13 mouse cellular contexts compared by ENCODE assay signal in genomic region chr3:51890181-51890580, GRCm38 (mm10).
DNase-seq lines count a peak whose midpoint lies in the region; ATAC-seq and TF ChIP-seq lines count a peak whose summit lies in the region.
"Had no signal": no experiment of that assay in that cellular context is flagged by ENCODE, and none has a peak within 500 bp of the region (broad histone marks: within the 10 kb centered on the region; RNA-seq: fewer than 3 reads in every experiment).

No protein-coding gene starts in this region.

- peak overlapping the region; percentile 69 for H3K27ac ChIP-seq in layer of hippocampus, adult 2 months
- H3K27ac ChIP-seq in forebrain, embryonic 15.5 days (replicated peaks) = peak overlapping the region; percentile 92
- H3K27ac ChIP-seq in limb, embryonic 15.5 days = peak overlapping the region; percentile 9; the same call in 1 of the 2 replicates
- peak overlapping the region; percentile 88 for H3K27ac ChIP-seq in neural tube, embryonic 14.5 days (ENCODE audit: low read depth, low read length)
- H3K27ac ChIP-seq in kidney, adult 2 months (ENCODE audit: insufficient read depth, low read depth, low read length) = no peak overlapping the region
- H3K27ac ChIP-seq in kidney, embryonic 15.5 days = no peak overlapping the region
- H3K27ac ChIP-seq: embryonic facial prominence, embryonic 10.5 days; heart, adult 2 months had no signal

- TF ChIP-seq CTCF in layer of hippocampus, adult 2 months (conservative IDR thresholded peaks at IDR 0.05) = no peak
- no peak for TF ChIP-seq CTCF in kidney, adult 2 months (conservative IDR thresholded peaks at IDR 0.05; ENCODE audit: insufficient read depth, insufficient read length, low read depth, low read length)

- no peak for TF ChIP-seq POLR2A in kidney, adult 2 months (IDR thresholded peaks at IDR 0.05; ENCODE audit: low read depth, low read length)

- H3K27me3 ChIP-seq in forebrain, embryonic 15.5 days = no peaks in the 10 kb centered on the region
- H3K27me3 ChIP-seq in limb, embryonic 15.5 days = no peaks in the 10 kb centered on the region
- H3K27me3 ChIP-seq in neural tube, embryonic 14.5 days (ENCODE audit: control insufficient read depth, insufficient read depth, low read length) = no peaks in the 10 kb centered on the region
- no peaks in the 10 kb centered on the region for H3K27me3 ChIP-seq in kidney, adult 2 months (replicated peaks; ENCODE audit: control insufficient read depth, insufficient read depth, low read length)
- no peaks in the 10 kb centered on the region for H3K27me3 ChIP-seq in kidney, embryonic 15.5 days
- H3K27me3 ChIP-seq: limb, embryonic 12.5 days; Patski had no signal

- no peak overlapping the region for H3K9ac ChIP-seq in forebrain, embryonic 15.5 days (replicated peaks)
- H3K9ac ChIP-seq in limb, embryonic 15.5 days = no peak overlapping the region
- H3K9ac ChIP-seq in neural tube, embryonic 14.5 days (replicated peaks; ENCODE audit: low read depth, low read length) = no peak overlapping the region
- no peak overlapping the region for H3K9ac ChIP-seq in kidney, embryonic 15.5 days
- H3K9ac ChIP-seq: limb, embryonic 12.5 days had no signal

- ATAC-seq in forebrain, embryonic 15.5 days (replicated peaks) = peak; percentile 38
- ATAC-seq in limb, embryonic 15.5 days (ENCODE audit: insufficient number of reproducible peaks, low FRiP score, low TSS enrichment, low read depth) = no peak
- peak; percentile 10; the same call in 1 of the 2 replicates for ATAC-seq in neural tube, embryonic 14.5 days (ENCODE audit: low read depth)
- ATAC-seq in kidney, embryonic 15.5 days (replicated peaks; ENCODE audit: low FRiP score) = no peak
- ATAC-seq: Patski had no signal

- peaks cover 28% of the 10 kb centered on the region for H3K4me1 ChIP-seq in forebrain, embryonic 15.5 days
- H3K4me1 ChIP-seq in limb, embryonic 15.5 days = peaks cover 26% of the 10 kb centered on the region
- peaks cover 28% of the 10 kb centered on the region for H3K4me1 ChIP-seq in neural tube, embryonic 14.5 days (ENCODE audit: control insufficient read depth, insufficient read depth, low read length)
- no peaks in the 10 kb centered on the region; the same call in 1 of the 2 replicates for H3K4me1 ChIP-seq in kidney, adult 2 months (ENCODE audit: control insufficient read depth, insufficient read depth, low read length)
- H3K4me1 ChIP-seq in kidney, embryonic 15.5 days = peaks cover 26% of the 10 kb centered on the region

- DNase-seq in layer of hippocampus, adult 2 months (ENCODE audit: low spot score in 2 of 2) = no peak
- DNase-seq in layer of hippocampus, adult 11-12 months (ENCODE audit: low spot score) = no peak
- DNase-seq in urinary bladder, postnatal 4 days (ENCODE audit: low spot score in 2 of 2) = no peak
- DNase-seq in kidney, adult 2 months = no peak
- DNase-seq: kidney, adult 18-20 months had no signal

- no peaks in the 10 kb centered on the region; the same call in 1 of the 2 replicates for H3K9me3 ChIP-seq in forebrain, embryonic 15.5 days
- no peaks in the 10 kb centered on the region for H3K9me3 ChIP-seq in limb, embryonic 15.5 days
- no peaks in the 10 kb centered on the region for H3K9me3 ChIP-seq in neural tube, embryonic 14.5 days (ENCODE audit: control insufficient read depth, low read length)
- H3K9me3 ChIP-seq in kidney, embryonic 15.5 days (replicated peaks) = no peaks in the 10 kb centered on the region
- H3K9me3 ChIP-seq: embryonic facial prominence, embryonic 10.5 days; limb, embryonic 12.5 days had no signal

- WGBS in forebrain, embryonic 15.5 days = 45% methylated on average over 4 of the region's 4 CpGs
- WGBS in limb, embryonic 15.5 days = 64% methylated on average over 4 of the region's 4 CpGs
- 56% methylated on average over 4 of the region's 4 CpGs for WGBS in neural tube, embryonic 14.5 days
- WGBS in kidney, adult 2 months = 65% methylated on average over 4 of the region's 4 CpGs
- WGBS in kidney, embryonic 15.5 days = 58% methylated on average over 4 of the region's 4 CpGs

- H3K4me3 ChIP-seq in layer of hippocampus, adult 2 months = no peak overlapping the region
- no peak overlapping the region for H3K4me3 ChIP-seq in forebrain, embryonic 15.5 days
- no peak overlapping the region for H3K4me3 ChIP-seq in limb, embryonic 15.5 days
- no peak overlapping the region for H3K4me3 ChIP-seq in neural tube, embryonic 14.5 days (ENCODE audit: low read depth, low read length)
- H3K4me3 ChIP-seq in kidney, adult 2 months (ENCODE audit: insufficient read depth, low read depth, low read length) = no peak overlapping the region
- no peak overlapping the region for H3K4me3 ChIP-seq in kidney, embryonic 15.5 days (replicated peaks)
- H3K4me3 ChIP-seq: embryonic facial prominence, embryonic 10.5 days; heart, adult 2 months; limb, embryonic 12.5 days had no signal

- no peaks in the 10 kb centered on the region for H3K36me3 ChIP-seq in forebrain, embryonic 15.5 days
- no peaks in the 10 kb centered on the region for H3K36me3 ChIP-seq in limb, embryonic 15.5 days
- H3K36me3 ChIP-seq in neural tube, embryonic 14.5 days (ENCODE audit: control insufficient read depth, insufficient read depth, low read length) = no peaks in the 10 kb centered on the region
- no peaks in the 10 kb centered on the region for H3K36me3 ChIP-seq in kidney, adult 2 months (ENCODE audit: control insufficient read depth, insufficient read depth, low read length)
- no peaks in the 10 kb centered on the region for H3K36me3 ChIP-seq in kidney, embryonic 15.5 days
- H3K36me3 ChIP-seq: embryonic facial prominence, embryonic 10.5 days; limb, embryonic 12.5 days had no signal

- no peak overlapping the region for H3K4me2 ChIP-seq in forebrain, embryonic 15.5 days (replicated peaks)
- no peak overlapping the region for H3K4me2 ChIP-seq in limb, embryonic 15.5 days
- H3K4me2 ChIP-seq in neural tube, embryonic 14.5 days (ENCODE audit: low read depth, low read length) = no peak overlapping the region
- no peak overlapping the region for H3K4me2 ChIP-seq in kidney, embryonic 15.5 days
- H3K4me2 ChIP-seq: limb, embryonic 12.5 days had no signal

Comparison
In these comparisons a context has a peak if more than half of its experiments do, and no peak if none do; other contexts are left out.
1. H3K27ac ChIP-seq: peak in layer of hippocampus, adult 2 months (single experiment), forebrain, embryonic 15.5 days (single experiment), limb, embryonic 15.5 days (single experiment) and neural tube, embryonic 14.5 days (single experiment); none in kidney, adult 2 months (single experiment) and kidney, embryonic 15.5 days (single experiment).
2. ATAC-seq: peak in forebrain, embryonic 15.5 days (single experiment) and neural tube, embryonic 14.5 days (single experiment); none in limb, embryonic 15.5 days (single experiment) and kidney, embryonic 15.5 days (single experiment).